Mouse (Mus musculus) forebrain, embryonic 14.5 days (tissue): ENCODE measurements around the gene Eefsec. TPM values are rescaled to one million over a fixed set of nuclear protein-coding genes. Genes with fewer than 3 reads are reported as not detected.

Experiments used
- ATAC-seq: fragments of 200-750 bp; cut with Nextera tagmentation; 2 replicates; pipeline ENCODE4 v1.8.0; 2017; ENCODE audit warnings: mild to moderate bottlenecking, moderate library complexity
- DNase-seq: peaks from one replicate; pipeline ENCODE4 v3.0.0-alpha.2; 2015; ENCODE audit warnings: low spot score
- H3K27ac ChIP-seq: fragments of 300-500 bp; sonication (generic); 2 replicates; pipeline ENCODE4 v1.5.1; 2014; ENCODE audit warnings: low read depth, mild to moderate bottlenecking, control low read depth, low read length, moderate library complexity
- H3K27me3 ChIP-seq: fragments of 300-500 bp; sonication (generic); replicated peaks from 2 replicates; pipeline ENCODE4 v1.6.1; 2014; ENCODE audit warnings: low read length, control low read depth, mixed read lengths; ENCODE audit not compliant: control insufficient read depth, insufficient read depth
- H3K36me3 ChIP-seq: fragments of 300-500 bp; sonication (generic); 2 replicates; pipeline ENCODE4 v1.6.1; 2014; ENCODE audit warnings: low read length, control low read depth; ENCODE audit not compliant: control insufficient read depth, insufficient read depth
- H3K4me1 ChIP-seq: fragments of 300-500 bp; sonication (generic); 2 replicates; pipeline ENCODE4 v1.6.1; 2014; ENCODE audit warnings: antibody characterized with exemption, low read length, control low read depth; ENCODE audit not compliant: control insufficient read depth, insufficient read depth
- H3K4me2 ChIP-seq: fragments of 300-500 bp; sonication (generic); 2 replicates; pipeline ENCODE4 v1.6.1; 2014; ENCODE audit warnings: mild to moderate bottlenecking, control low read depth, low read length
- H3K4me3 ChIP-seq: fragments of 300-500 bp; sonication (generic); 2 replicates; pipeline ENCODE4 v1.5.1; 2014; ENCODE audit warnings: low read depth, low read length, control low read depth
- H3K9ac ChIP-seq: fragments of 300-500 bp; sonication (generic); 2 replicates; pipeline ENCODE4 v1.6.1; 2014; ENCODE audit warnings: mild to moderate bottlenecking, low read length, control low read depth, moderate library complexity
- H3K9me3 ChIP-seq: fragments of 300-500 bp; sonication (generic); replicated peaks from 2 replicates; pipeline ENCODE4 v1.6.1; 2016; ENCODE audit warnings: low read length, control low read depth, mixed read lengths; ENCODE audit not compliant: control insufficient read depth
- WGBS: fragments of 180-500 bp; shearing (Covaris S2); extraction: QIAGEN DNeasy Blood & Tissue Kit; methylation state at CpG from one replicate; pipeline ENCODE4 v1.1.7; 2014; 5-methylcytosine and 5-hydroxymethylcytosine counted together
- polyA plus RNA-seq: library from polyadenylated mRNA; unstranded; fragments of >200 nt; fragmentation: Nextera tagmentation; extraction: Ambion mirVana; gene quantifications from 2 replicates; pipeline ENCODE4 v1.2.1, GENCODE M21; 2014

The Eefsec gene
- polyA plus RNA-seq, 1 experiment from 2014 or later = 33.1 TPM

DNA sequence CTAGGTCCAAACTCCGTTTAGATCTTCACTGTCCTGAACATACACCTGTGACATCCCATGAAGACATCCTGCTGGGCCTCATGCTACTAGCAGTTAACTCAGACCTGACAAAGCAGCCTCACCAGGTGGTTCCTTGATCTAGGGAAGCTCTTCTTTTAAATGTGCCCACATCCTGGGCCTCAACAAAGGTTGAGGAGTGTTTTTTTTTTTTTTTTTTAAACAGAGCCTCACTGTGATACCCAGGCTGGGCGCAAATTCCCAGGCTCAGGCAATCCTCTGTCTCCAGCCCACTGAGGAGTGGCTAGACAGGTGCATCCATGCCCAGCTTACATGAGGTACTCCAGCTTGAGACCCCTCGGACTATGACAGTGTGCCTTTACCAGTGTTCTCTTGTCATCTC, 3.8 kb downstream of the Eefsec start:
- H3K27ac ChIP-seq = no peak overlapping the region
- H3K4me2 ChIP-seq = no peak overlapping the region
- peaks cover 9% of the 10 kb centered on the region for H3K4me1 ChIP-seq
- H3K9ac ChIP-seq = no peak overlapping the region
- H3K9me3 ChIP-seq = no peaks in the 10 kb centered on the region
- H3K36me3 ChIP-seq = no peaks in the 10 kb centered on the region
- 84% methylated on average over 3 of the region's 3 CpGs for whole genome bisulfite sequencing
- no peak overlapping the region for H3K4me3 ChIP-seq
- no peaks in the 10 kb centered on the region for H3K27me3 ChIP-seq
- DNase-seq (no peak), ATAC-seq (no peak)

DNA sequence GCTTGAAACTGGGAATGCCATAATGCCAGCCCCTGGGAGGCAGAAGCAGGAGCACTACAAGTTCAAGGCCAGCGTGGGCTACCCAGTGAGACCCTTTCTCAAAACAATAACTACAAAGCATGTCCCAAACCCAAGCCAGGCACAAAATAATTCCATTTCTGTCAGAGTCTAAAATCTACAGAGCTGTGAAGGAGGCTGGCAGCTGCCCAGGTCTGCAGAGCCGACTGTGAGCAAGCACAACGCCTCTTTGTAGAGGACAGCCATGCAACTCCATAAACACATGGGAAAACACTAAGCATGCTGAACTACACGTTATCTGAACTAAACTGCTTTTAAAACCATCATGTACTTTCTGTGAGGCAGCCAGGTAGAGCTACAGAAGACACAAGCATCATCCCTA, 7.3 kb downstream of the Eefsec start:
- Histone ChIP-seq H3K4me1 (0 out of 2 replicates have a peak, but pooled peaks cover 3% of the 10 kb centered on the region), H3K4me2 (no peak overlapping the region), H3K27me3 (no peaks in the 10 kb centered on the region), H3K9me3 (no peaks in the 10 kb centered on the region), H3K27ac (no peak overlapping the region), H3K9ac (no peak overlapping the region), H3K36me3 (no peaks in the 10 kb centered on the region), H3K4me3 (no peak overlapping the region)
- 73% methylated on average over 4 of the region's 4 CpGs for WGBS
- ATAC-seq = no peak
- no peak for DNase-seq

DNA sequence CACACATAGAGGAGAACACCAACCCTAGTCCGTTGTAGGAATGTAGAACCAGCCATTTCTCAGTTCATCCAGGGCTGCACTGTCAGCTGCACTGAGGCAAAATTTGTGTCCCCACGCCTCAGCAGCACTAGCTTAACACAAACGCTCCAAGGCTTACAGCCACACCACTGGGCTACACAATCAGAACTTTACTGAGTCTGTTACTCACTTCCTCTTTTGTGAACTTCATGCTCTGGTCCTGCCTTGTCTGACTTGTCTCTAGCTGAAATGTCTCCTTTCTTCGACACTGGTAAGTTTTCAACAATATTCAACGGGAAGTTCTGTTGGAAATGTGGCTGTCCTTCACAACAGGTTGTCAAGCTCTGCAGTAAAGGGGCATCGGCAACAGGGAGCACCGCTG, 10.7 kb downstream of the Eefsec start:
- Histone ChIP-seq H3K27ac (no peak overlapping the region), H3K36me3 (no peaks in the 10 kb centered on the region), H3K4me2 (no peak overlapping the region), H3K4me1 (0 out of 2 replicates have a peak, but pooled peaks cover 3% of the 10 kb centered on the region), H3K9me3 (no peaks in the 10 kb centered on the region), H3K27me3 (no peaks in the 10 kb centered on the region), H3K4me3 (no peak overlapping the region), H3K9ac (no peak overlapping the region)
- WGBS = 92% methylated on average over 7 of the region's 7 CpGs
- ATAC-seq (no peak), DNase-seq (no peak)

DNA sequence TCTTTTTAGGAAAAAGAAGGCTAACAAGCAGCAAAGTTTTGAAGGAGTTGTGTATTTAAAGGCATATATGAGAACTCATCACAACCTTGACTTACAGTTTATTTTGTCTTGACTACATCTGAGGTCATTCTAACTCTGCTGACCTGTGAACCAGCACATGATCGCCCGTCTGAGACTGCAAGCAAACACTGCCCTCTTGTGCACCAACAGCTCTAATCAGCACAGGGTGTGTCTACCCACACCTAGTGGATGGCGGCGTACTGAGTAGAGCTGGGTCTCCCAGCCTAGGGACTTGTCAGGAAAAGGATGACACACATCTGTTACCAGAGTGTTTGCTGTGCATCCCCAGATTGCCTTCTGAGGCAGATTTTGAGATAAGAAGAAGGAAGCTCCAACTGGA, 15.1 kb downstream of the Eefsec start:
- Histone ChIP-seq H3K27ac (no peak overlapping the region), H3K4me2 (no peak overlapping the region), H3K36me3 (no peaks in the 10 kb centered on the region), H3K9ac (no peak overlapping the region), H3K27me3 (no peaks in the 10 kb centered on the region), H3K4me3 (no peak overlapping the region), H3K4me1 (no peaks in the 10 kb centered on the region), H3K9me3 (no peaks in the 10 kb centered on the region)
- peak; percentile 36 for DNase-seq
- WGBS = 35% methylated on average over 4 of the region's 4 CpGs
- no peak for ATAC-seq

DNA sequence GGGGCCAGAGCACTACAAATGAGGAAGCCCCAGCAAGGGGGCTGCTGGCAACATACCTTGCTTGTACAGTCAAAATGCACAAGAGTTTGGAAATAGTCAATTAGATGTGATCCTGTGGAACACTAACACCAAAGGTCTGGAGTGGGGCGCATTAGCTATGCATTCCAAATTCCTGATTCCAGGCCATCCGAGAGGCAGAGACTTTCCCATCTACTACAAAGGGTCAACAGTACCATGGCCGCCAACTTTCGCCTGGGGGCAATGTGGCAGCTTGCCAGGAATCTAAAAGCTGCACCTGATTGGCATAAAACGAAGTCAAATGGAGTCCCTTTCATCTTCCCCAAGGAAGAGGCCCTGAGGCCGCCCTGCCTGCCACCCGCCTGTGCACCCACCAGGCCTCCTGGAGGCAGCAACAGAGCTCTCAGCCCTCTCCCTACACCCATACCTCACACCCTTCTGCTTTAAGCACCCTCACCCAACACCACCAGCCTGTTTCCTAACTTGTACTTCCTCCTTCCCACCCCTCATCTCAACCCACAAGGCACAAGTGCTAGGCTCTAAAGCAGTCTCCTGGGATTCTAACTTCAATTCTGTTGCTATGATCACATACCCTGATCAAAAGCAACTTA, 30.1 kb downstream of the Eefsec start:
- peak; percentile 55; the same call in 1 of the 2 replicates for ATAC-seq
- Histone ChIP-seq H3K4me3 (no peak overlapping the region), H3K9me3 (no peaks in the 10 kb centered on the region), H3K4me2 (no peak overlapping the region), H3K4me1 (no peaks in the 10 kb centered on the region), H3K9ac (no peak overlapping the region), H3K27me3 (no peaks in the 10 kb centered on the region), H3K36me3 (no peaks in the 10 kb centered on the region), H3K27ac (no peak overlapping the region)
- peak; percentile 41 for DNase-seq
- 37% methylated on average over 7 of the region's 7 CpGs for WGBS

DNA sequence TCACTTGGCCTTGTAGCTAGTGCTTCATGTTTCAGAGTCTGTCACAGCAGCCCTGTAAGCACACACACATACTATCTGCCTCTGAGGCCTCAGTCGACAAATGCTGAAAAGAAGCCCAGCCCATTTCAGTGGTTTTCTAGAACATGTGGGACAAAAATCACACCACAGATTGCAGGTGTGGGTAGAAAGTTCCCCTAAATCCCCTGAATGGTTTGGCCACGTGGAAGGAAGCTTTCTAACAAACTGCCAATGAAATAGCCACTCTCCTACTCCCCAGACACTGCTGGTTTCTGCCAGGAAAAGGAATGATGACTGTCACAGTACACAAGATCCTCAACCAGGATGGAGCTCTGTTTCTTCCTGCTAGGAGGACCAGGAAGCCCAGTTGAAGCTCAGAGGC, 33.7 kb downstream of the Eefsec start:
- no peak overlapping the region for H3K9ac ChIP-seq
- H3K36me3 ChIP-seq = no peaks in the 10 kb centered on the region
- H3K27me3 ChIP-seq = no peaks in the 10 kb centered on the region
- peaks cover 13% of the 10 kb centered on the region for H3K4me1 ChIP-seq
- no peaks in the 10 kb centered on the region for H3K9me3 ChIP-seq
- no peak overlapping the region for H3K4me3 ChIP-seq
- H3K27ac ChIP-seq = no peak overlapping the region
- no peak overlapping the region for H3K4me2 ChIP-seq
- ATAC-seq = no peak
- 76% methylated on average over 2 of the region's 2 CpGs for WGBS
- DNase-seq = no peak

DNA sequence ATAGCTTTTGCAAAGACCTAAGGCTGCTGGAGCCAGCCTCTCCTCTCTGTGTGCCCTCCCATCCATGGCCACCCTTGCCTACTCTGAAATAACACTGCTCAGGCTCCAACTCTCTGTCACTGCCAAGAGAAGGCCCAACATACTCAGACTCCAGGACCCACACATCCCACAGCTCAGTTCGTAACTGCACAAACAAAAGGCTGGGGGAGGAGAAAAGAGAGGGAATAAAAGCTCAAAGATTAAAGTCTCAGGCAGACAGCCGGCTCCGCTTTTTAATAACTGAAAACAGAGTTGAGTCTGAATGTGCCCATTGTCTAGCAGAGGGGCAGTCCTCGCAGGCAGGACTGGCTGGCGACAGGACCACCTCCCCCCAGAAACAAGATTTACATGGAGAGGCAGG, 36.8 kb downstream of the Eefsec start:
- no peak overlapping the region for H3K9ac ChIP-seq
- H3K9me3 ChIP-seq = no peaks in the 10 kb centered on the region
- no peaks in the 10 kb centered on the region for H3K27me3 ChIP-seq
- no peak overlapping the region for H3K4me3 ChIP-seq
- peak; percentile 71 for DNase-seq
- peaks cover 13% of the 10 kb centered on the region for H3K4me1 ChIP-seq
- no peak overlapping the region for H3K4me2 ChIP-seq
- H3K27ac ChIP-seq = peak overlapping the region; percentile 21; the same call in 1 of the 2 replicates
- no peaks in the 10 kb centered on the region for H3K36me3 ChIP-seq
- WGBS = 1% methylated on average over 5 of the region's 5 CpGs
- ATAC-seq = peak; percentile 50; the same call in 1 of the 2 replicates

DNA sequence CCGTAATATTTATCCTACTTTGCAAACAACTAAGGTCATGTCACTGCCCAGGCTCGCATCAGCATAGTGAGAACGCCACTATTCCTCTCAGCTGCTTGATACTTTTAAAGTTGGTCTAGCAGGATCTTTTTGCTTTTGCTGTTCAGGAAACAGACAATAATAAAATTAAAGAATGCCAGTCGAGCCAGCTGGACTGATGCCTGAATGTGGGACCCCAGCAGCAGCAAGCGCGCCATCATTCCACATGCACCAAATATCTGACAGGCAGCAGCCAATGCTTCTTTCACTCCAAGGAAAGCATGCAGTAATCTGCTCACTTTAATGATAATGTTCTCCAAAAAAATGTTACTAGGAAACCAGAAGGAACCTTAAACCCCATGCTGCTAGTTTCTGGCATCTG, 45.9 kb downstream of the Eefsec start:
- Histone ChIP-seq H3K4me1 (peaks cover 3% of the 10 kb centered on the region; the same call in 1 of the 2 replicates), H3K27ac (no peak overlapping the region), H3K36me3 (no peaks in the 10 kb centered on the region), H3K27me3 (no peaks in the 10 kb centered on the region), H3K4me2 (no peak overlapping the region), H3K9ac (no peak overlapping the region), H3K4me3 (no peak overlapping the region), H3K9me3 (no peaks in the 10 kb centered on the region)
- no peak for DNase-seq
- no peak for ATAC-seq
- 74% methylated on average over 6 of the region's 6 CpGs for WGBS

DNA sequence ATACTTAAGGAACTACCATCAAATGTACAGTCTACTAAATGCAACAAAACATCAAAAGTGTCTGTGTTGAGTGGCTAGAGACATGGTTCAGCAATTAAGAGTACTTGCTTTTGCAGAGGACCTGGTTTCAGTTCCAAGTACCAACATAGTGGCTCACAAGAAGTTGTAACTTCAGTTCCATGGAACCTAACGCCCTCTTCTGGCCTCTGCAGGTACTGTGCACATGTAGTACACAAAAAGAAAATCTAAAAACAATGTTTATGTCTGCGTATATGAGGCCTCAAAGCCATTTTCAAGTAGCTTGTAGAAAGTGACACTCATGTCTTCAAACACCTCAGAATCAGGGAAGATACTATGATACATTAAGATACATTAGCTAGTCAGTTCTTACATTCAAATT, 48.4 kb downstream of the Eefsec start:
- Histone ChIP-seq H3K4me2 (no peak overlapping the region), H3K4me1 (peaks cover 3% of the 10 kb centered on the region; the same call in 1 of the 2 replicates), H3K27ac (no peak overlapping the region), H3K4me3 (no peak overlapping the region), H3K9ac (no peak overlapping the region), H3K27me3 (no peaks in the 10 kb centered on the region), H3K9me3 (no peaks in the 10 kb centered on the region), H3K36me3 (no peaks in the 10 kb centered on the region)
- ATAC-seq (no peak), DNase-seq (no peak)
- 68% methylated on average over 2 of the region's 2 CpGs for WGBS
